Mouse (Mus musculus) bone marrow macrophage, adult 2 months (primary cell): ENCODE data around the gene Camk2d.

Source experiments
- CTCF ChIP-seq: IDR thresholded peaks from 2 replicates; pipeline ENCODE4 v1.5.1; 2012; ENCODE audit warnings: low read depth, mild to moderate bottlenecking, low read length, moderate library complexity
- POLR2A ChIP-seq: IDR thresholded peaks from 2 replicates; pipeline ENCODE4 v1.6.1; 2012; ENCODE audit warnings: mild to moderate bottlenecking, low read depth, low read length, borderline replicate concordance

- no peak for TF ChIP-seq CTCF
- TF ChIP-seq POLR2A = no peak
Measured at GRCm38 (mm10) chr3:126687150-126687549, 91.0 kb downstream of the Camk2d start.
